26 mouse cellular contexts compared by ENCODE assay signal in the genomic region with DNA sequence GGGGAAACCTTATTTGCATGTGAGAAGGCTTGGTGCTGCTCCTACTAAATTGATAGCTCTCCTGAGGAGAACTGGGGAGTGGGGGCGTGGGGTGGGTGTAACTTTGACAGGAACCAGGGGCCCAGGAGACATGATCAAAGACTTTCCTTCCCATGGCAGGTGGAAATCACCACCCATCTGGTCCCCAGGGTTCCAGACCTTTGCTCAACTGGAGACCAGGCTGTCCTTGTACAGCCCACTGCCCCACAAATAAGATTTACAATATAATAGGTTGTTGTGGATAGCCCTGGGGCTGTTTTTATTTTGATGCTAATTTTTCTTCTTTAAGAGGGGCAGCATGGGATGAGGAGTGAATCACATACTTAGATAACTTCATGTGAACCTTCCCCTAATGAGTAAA.
A peak's percentile ranks its signal among the peaks of the same experiment; 100 is the strongest.
DNase-seq lines count a peak whose midpoint lies in the region; ATAC-seq and TF ChIP-seq lines count a peak whose summit lies in the region.
"Had no signal": no experiment of that assay in that cellular context is flagged by ENCODE, and none has a peak within 500 bp of the region (broad histone marks: within the 10 kb centered on the region; RNA-seq: fewer than 3 reads in every experiment).

No protein-coding gene starts in this region.

- H3K4me3 ChIP-seq in stomach, postnatal 0 days (ENCODE audit: low read depth, low read length), result no peak overlapping the region
- H3K4me3 ChIP-seq: embryonic facial prominence, embryonic 13.5 days; embryonic facial prominence, embryonic 15.5 days; erythroblast, embryonic 14.5 days; forebrain, embryonic 10.5 days; forebrain, embryonic 12.5 days had no signal

- no peaks in the 10 kb centered on the region for H3K27me3 ChIP-seq in stomach, postnatal 0 days (ENCODE audit: control insufficient read depth, insufficient read depth, low read length)
- H3K27me3 ChIP-seq: CH12.LX; embryonic facial prominence, embryonic 13.5 days; embryonic facial prominence, embryonic 15.5 days; forebrain, embryonic 12.5 days had no signal

- no peak for ATAC-seq in stomach, postnatal 0 days (ENCODE audit: low FRiP score, low TSS enrichment)
- ATAC-seq: CD4-positive, CD25-positive, alpha-beta regulatory T cell, adult 4 months; forebrain, embryonic 14.5 days; forebrain, embryonic 16.5 days; Patski had no signal

- H3K36me3 ChIP-seq in stomach, postnatal 0 days (ENCODE audit: control insufficient read depth, insufficient read depth, low read length), result no peaks in the 10 kb centered on the region
- H3K36me3 ChIP-seq: embryonic facial prominence, embryonic 13.5 days; embryonic facial prominence, embryonic 15.5 days; forebrain, embryonic 10.5 days; forebrain, embryonic 12.5 days; G1E had no signal

- WGBS in stomach, postnatal 0 days, result 50% methylated on average over 1 of the region's 1 CpGs

- TF ChIP-seq CTCF in stomach, postnatal 0 days (IDR thresholded peaks at IDR 0.05; ENCODE audit: low read depth), result no peak

- no peaks in the 10 kb centered on the region for H3K9me3 ChIP-seq in stomach, postnatal 0 days (ENCODE audit: control insufficient read depth, low read length)
- H3K9me3 ChIP-seq: embryonic facial prominence, embryonic 13.5 days; embryonic facial prominence, embryonic 15.5 days; forebrain, embryonic 10.5 days; forebrain, embryonic 12.5 days had no signal

- TF ChIP-seq EP300 in stomach, postnatal 0 days (optimal IDR thresholded peaks at IDR 0.05), result no peak

- DNase-seq in ES-CJ7 (ENCODE audit: low read depth, low spot score) (peak; percentile 61), R1 (ENCODE audit: low read depth, low spot score) (peak; percentile 57), ZHBTc4 (ENCODE audit: low read depth, low spot score) (peak; percentile 17)
- no peak for DNase-seq in stomach, postnatal 0 days (ENCODE audit: low spot score)
- no peak for DNase-seq in left cerebral cortex, adult 11 months (ENCODE audit: low spot score)
- DNase-seq: adrenal gland, adult 2 months; adrenal gland, postnatal 10 days; adrenal gland, postnatal 25 days; B cell, adult 2 months; cerebellum, adult 11 months; cerebellum, adult 18-20 months; cerebellum, adult 8-10 months; cerebellum, adult 9-11 months; cerebellum, postnatal 36 days; embryo, embryonic 11 days had no signal

- H3K4me2 ChIP-seq in stomach, postnatal 0 days (replicated peaks; ENCODE audit: low read depth), result no peak overlapping the region
- H3K4me2 ChIP-seq: embryonic facial prominence, embryonic 13.5 days; embryonic facial prominence, embryonic 15.5 days; forebrain, embryonic 12.5 days had no signal

- no peaks in the 10 kb centered on the region for H3K4me1 ChIP-seq in stomach, postnatal 0 days (replicated peaks; ENCODE audit: control insufficient read depth, insufficient read depth)
- H3K4me1 ChIP-seq: embryonic facial prominence, embryonic 13.5 days; embryonic facial prominence, embryonic 15.5 days; forebrain, embryonic 10.5 days; forebrain, embryonic 12.5 days had no signal

- H3K9ac ChIP-seq in stomach, postnatal 0 days (ENCODE audit: low read length), result no peak overlapping the region
- H3K9ac ChIP-seq: embryonic facial prominence, embryonic 13.5 days; embryonic facial prominence, embryonic 15.5 days; forebrain, embryonic 12.5 days had no signal

- H3K27ac ChIP-seq in stomach, postnatal 0 days (replicated peaks), result no peak overlapping the region
- H3K27ac ChIP-seq: embryonic facial prominence, embryonic 13.5 days; embryonic facial prominence, embryonic 15.5 days; forebrain, embryonic 10.5 days; forebrain, embryonic 12.5 days had no signal

Comparison
In these comparisons a context has a peak if more than half of its experiments do, and no peak if none do; other contexts are left out.
1. DNase-seq: peak in ES-CJ7 (single experiment), R1 (single experiment) and ZHBTc4 (single experiment); none in stomach, postnatal 0 days (single experiment) and left cerebral cortex, adult 11 months (single experiment).